Mouse (Mus musculus) CH12.LX (cell line): ENCODE results near the gene Pkdrej. TPM values are rescaled to one million over a fixed set of nuclear protein-coding genes. Genes with fewer than 3 reads are reported as not detected.

Experiments
- DNase-seq: peaks from one replicate; pipeline ENCODE4 v3.0.0-alpha.2; 2013; ENCODE audit errors: extremely low read depth
- H3K27ac ChIP-seq: 2 replicates; pipeline ENCODE4 v1.5.1; 2012; ENCODE audit warnings: low read depth, mild to moderate bottlenecking, control low read depth, moderate library complexity; ENCODE audit not compliant: insufficient read depth
- H3K27me3 ChIP-seq: replicated peaks from 2 replicates; pipeline ENCODE3; 2012; ENCODE audit warnings: inconsistent platforms
- H3K36me3 ChIP-seq, 2 experiments: replicated peaks in 1 of 2; 2 replicates each; pipeline versions ENCODE3 to v1.6.1; 2012; ENCODE audit warnings: inconsistent platforms in 1 of 2, low read length in 1 of 2, mild to moderate bottlenecking in 1 of 2, mixed read lengths in 1 of 2, moderate library complexity in 1 of 2; ENCODE audit not compliant: control insufficient read depth in 1 of 2, insufficient read depth in 1 of 2
- H3K4me1 ChIP-seq, 2 experiments: 2 replicates each; pipeline ENCODE4 v1.6.1; 2012; ENCODE audit warnings: inconsistent platforms in 1 of 2, moderate library complexity in 1 of 2; ENCODE audit not compliant: insufficient read depth in 2 of 2, control insufficient read depth in 1 of 2
- H3K4me2 ChIP-seq: 2 replicates; pipeline ENCODE4 v1.6.1; 2012; ENCODE audit warnings: low read depth, mild to moderate bottlenecking, control low read depth; ENCODE audit not compliant: poor library complexity, insufficient read depth, severe bottlenecking
- H3K4me3 ChIP-seq, 3 experiments: fragments of 150-350 bp in 1 of 3; sonication (generic) in 1 of 3; replicated peaks in 1 of 3; 2 replicates each; pipeline versions ENCODE3 to v1.5.1; 2011 to 2012; ENCODE audit warnings: low read depth in 2 of 3, low read length in 2 of 3, mild to moderate bottlenecking in 2 of 3, moderate library complexity in 2 of 3, control low read depth in 1 of 3, improper control_type of control experiment in 1 of 3, inconsistent platforms in 1 of 3, mixed read lengths in 1 of 3; ENCODE audit not compliant: poor library complexity in 1 of 3
- H3K79me2 ChIP-seq: replicated peaks from 2 replicates; pipeline ENCODE4 v1.6.1; 2012; ENCODE audit warnings: mild to moderate bottlenecking, moderate library complexity; ENCODE audit not compliant: control insufficient read depth, poor library complexity, insufficient read depth, severe bottlenecking; ENCODE audit errors: extremely low read depth
- H3K9ac ChIP-seq: 2 replicates; pipeline ENCODE4 v1.6.1; 2012; ENCODE audit warnings: low read depth, mild to moderate bottlenecking, control low read depth, moderate library complexity; ENCODE audit not compliant: insufficient read depth
- H3K9me3 ChIP-seq: replicated peaks from 2 replicates; pipeline ENCODE3; 2012; ENCODE audit warnings: low read length, inconsistent platforms, mixed read lengths
- BHLHE40 ChIP-seq: IDR thresholded peaks from 2 replicates; pipeline ENCODE4 v1.6.1; 2011; ENCODE audit warnings: mild to moderate bottlenecking, low read depth, low read length, improper control_type of control experiment
- E2F4 ChIP-seq: IDR thresholded peaks from 2 replicates; pipeline ENCODE4 v1.6.1; 2011; ENCODE audit warnings: low read depth, low read length, improper control_type of control experiment; ENCODE audit not compliant: insufficient replicate concordance
- GABPA ChIP-seq: IDR thresholded peaks from 2 replicates; pipeline ENCODE4 v1.6.1; 2012; ENCODE audit warnings: low read depth, low read length, improper control_type of control experiment, inconsistent platforms; ENCODE audit not compliant: insufficient replicate concordance
- JUN ChIP-seq: IDR thresholded peaks from 2 replicates; pipeline ENCODE4 v1.6.1; 2011; ENCODE audit warnings: low read depth, mild to moderate bottlenecking, low read length, improper control_type of control experiment, moderate library complexity; ENCODE audit not compliant: insufficient read depth
- KAT2A ChIP-seq: IDR thresholded peaks from 2 replicates; pipeline ENCODE4 v1.6.1; 2012; ENCODE audit warnings: low read length, improper control_type of control experiment, inconsistent platforms; ENCODE audit not compliant: insufficient replicate concordance
- MAX ChIP-seq: IDR thresholded peaks from 2 replicates; pipeline ENCODE4 v1.6.1; 2011; ENCODE audit warnings: low read length, improper control_type of control experiment
- MAZ ChIP-seq: IDR thresholded peaks from 2 replicates; pipeline ENCODE4 v1.6.1; 2012; ENCODE audit warnings: low read depth, mild to moderate bottlenecking, inconsistent platforms, low read length, improper control_type of control experiment, moderate library complexity
- PAX5 ChIP-seq: IDR thresholded peaks from 2 replicates; pipeline ENCODE4 v1.6.1; 2012; ENCODE audit warnings: low read length, inconsistent platforms, mixed read lengths
- SIN3A ChIP-seq: IDR thresholded peaks from 2 replicates; pipeline ENCODE4 v1.6.1; 2012; ENCODE audit warnings: low read length, improper control_type of control experiment, inconsistent platforms
- TBP ChIP-seq: conservative IDR thresholded peaks from 2 replicates; pipeline ENCODE4 v1.6.1; 2011; ENCODE audit warnings: low read depth, low read length, improper control_type of control experiment
- USF1 ChIP-seq: IDR thresholded peaks from 2 replicates; pipeline ENCODE4 v1.6.1; 2014; ENCODE audit warnings: low read depth, mild to moderate bottlenecking, inconsistent platforms, low read length, improper control_type of control experiment
- ZMIZ1 ChIP-seq: IDR thresholded peaks from 2 replicates; pipeline ENCODE4 v1.6.1; 2012; ENCODE audit warnings: low read depth, mild to moderate bottlenecking, inconsistent platforms, low read length, improper control_type of control experiment
- ZNF384 ChIP-seq: IDR thresholded peaks from 2 replicates; pipeline ENCODE4 v1.6.1; 2012; ENCODE audit warnings: low read depth, low read length, improper control_type of control experiment, inconsistent platforms
- dilution Hi-C: fragments of 300-500 bp; cut with MboI; formaldehyde crosslinking; loops from 2 replicates; pipeline ENCODE4 v1.14.3; 2020; ENCODE audit warnings: low sequenced_read_pairs; ENCODE audit not compliant: extremely low pct_unique_long_range_greater_than_20kb, extremely low pct_ligation_motif_present
- in situ Hi-C: fragments of 300-500 bp; cut with MboI; formaldehyde crosslinking; loops from 3 replicates; pipeline ENCODE4 v1.14.3; 2019; ENCODE audit warnings: low sequenced_read_pairs, low pct_ligation_motif_present, low pct_unique_long_range_greater_than_20kb, mixed read lengths
- polyA plus RNA-seq: library from polyadenylated mRNA; unstranded; fragments of >175 nt; gene quantifications from 2 replicates; pipeline ENCODE4 v1.2.1, GENCODE M21; 2012; ENCODE audit warnings: low read depth; ENCODE audit not compliant: insufficient read length
- total RNA-seq, 2 experiments: library from RNA; depleted of rRNA; stranded (reverse); fragments of 300-350 nt in 1 of 2; fragments of >200 nt in 1 of 2; gene quantifications; 2 replicates each; pipeline ENCODE4 v1.2.3; 2012 to 2014

Gene Pkdrej
- total and polyA plus RNA-seq, 3 experiments, result not detected

DNA sequence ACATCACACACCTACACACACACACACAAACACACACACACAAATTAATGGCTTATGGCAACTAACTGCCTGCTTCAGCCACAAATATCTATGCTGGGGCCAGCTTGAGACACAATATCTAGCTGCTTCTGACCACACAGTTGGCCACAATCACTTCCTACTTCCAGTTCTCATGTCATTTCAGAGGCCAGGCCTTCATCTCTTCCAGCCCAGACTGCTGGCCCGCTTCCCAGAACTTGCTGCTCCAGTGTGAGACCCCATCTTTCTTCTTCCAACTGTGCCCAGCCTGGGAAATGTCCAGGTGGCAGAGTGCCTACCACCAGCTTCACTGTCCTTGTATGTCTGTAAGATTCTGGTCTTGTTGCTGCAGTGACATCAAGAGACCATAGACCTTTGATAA, 28.7 kb downstream of the Pkdrej start:
- no peak for DNase-seq
- Histone ChIP-seq H3K9me3 (no peaks in the 10 kb centered on the region), H3K4me1 (peaks cover 6% of the 10 kb centered on the region in 2 experiments; a peak in 3 of 4 replicates), H3K79me2 (no peaks in the 10 kb centered on the region)
- TF ChIP-seq MAZ (no peak), ZMIZ1 (no peak), SIN3A (no peak), KAT2A (no peak), E2F4 (no peak), USF1 (no peak), GABPA (no peak)
- TF ChIP-seq, all 38 proteins: peak for 0
- no peaks in the 10 kb centered on the region for H3K36me3 ChIP-seq
- no peak overlapping the region for H3K4me2 ChIP-seq
- dilution Hi-C loops, result no loop called here
- in situ Hi-C loops, result no loop called here
- no peak overlapping the region for H3K4me3 ChIP-seq
- H3K9ac ChIP-seq, result no peak overlapping the region
- peaks cover 11% of the 10 kb centered on the region for H3K27me3 ChIP-seq
- no peak overlapping the region for H3K27ac ChIP-seq

GRCm38 (mm10) chr15:85791449-85791848, 30.1 kb downstream of the Pkdrej start:
- no peak for TF ChIP-seq MAX
- TF ChIP-seq ZNF384, result no peak
- no peak for TF ChIP-seq MAZ
- no peak for TF ChIP-seq JUN
- TF ChIP-seq PAX5, result no peak
- TF ChIP-seq BHLHE40, result no peak
- TF ChIP-seq, all 38 proteins: peak for 0
- H3K4me2 ChIP-seq, result no peak overlapping the region
- H3K27me3 ChIP-seq, result peaks cover 23% of the 10 kb centered on the region
- no peaks in the 10 kb centered on the region for H3K36me3 ChIP-seq
- H3K9me3 ChIP-seq, result no peaks in the 10 kb centered on the region
- no peak for DNase-seq
- in situ Hi-C loops (no loop called here), dilution Hi-C loops (no loop called here)
- peaks cover 6% of the 10 kb centered on the region in 2 experiments; a peak in 3 of 4 replicates for H3K4me1 ChIP-seq
- H3K4me3 ChIP-seq, result no peak overlapping the region
- H3K27ac ChIP-seq, result no peak overlapping the region
- H3K9ac ChIP-seq, result no peak overlapping the region
- no peaks in the 10 kb centered on the region for H3K79me2 ChIP-seq

DNA sequence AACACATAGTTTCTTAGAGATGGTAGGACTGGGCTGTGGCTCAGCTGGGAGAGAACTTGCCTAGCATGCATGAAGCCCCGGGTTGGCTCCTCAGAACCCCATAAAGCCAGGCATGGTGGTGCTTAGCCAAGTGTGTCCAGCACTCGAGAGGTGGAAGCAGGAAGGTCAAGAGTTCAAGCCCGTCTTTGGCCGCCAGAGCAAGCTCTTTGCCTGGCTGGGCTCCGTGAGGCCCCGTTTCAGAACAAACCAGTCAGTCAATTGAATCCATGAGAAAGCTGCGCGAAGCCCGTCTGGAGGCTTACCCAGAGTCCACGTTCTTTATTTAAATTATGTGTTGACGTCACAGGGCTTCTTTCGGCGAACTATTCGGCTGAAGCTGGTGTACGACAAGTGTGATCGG, 32.9 kb downstream of the Pkdrej start:
- Histone ChIP-seq H3K9ac (peak overlapping the region; percentile 17; the same call in 1 of the 2 replicates), H3K4me1 (peaks cover 6% of the 10 kb centered on the region in 2 experiments; a peak in 3 of 4 replicates), H3K36me3 (no peaks in the 10 kb centered on the region), H3K27me3 (peaks cover 38% of the 10 kb centered on the region), H3K27ac (no peak overlapping the region), H3K4me2 (peak overlapping the region; percentile 57), H3K79me2 (no peaks in the 10 kb centered on the region), H3K9me3 (no peaks in the 10 kb centered on the region), H3K4me3 (peak overlapping the region in 1 of 3 experiments; percentile 35)
- no peak for DNase-seq
- dilution Hi-C loops (no loop called here), in situ Hi-C loops (no loop called here)
- TF ChIP-seq PAX5 (no peak), E2F4 (no peak), TBP (no peak)
